Mouse (Mus musculus) olfactory bulb, adult 2 months (tissue): ENCODE data around the gene Rgmb.

Source experiments
- CTCF ChIP-seq: fragments of 200-500 bp; IDR thresholded peaks from 2 replicates; pipeline ENCODE4 v1.5.1; 2012; ENCODE audit warnings: low read depth, mild to moderate bottlenecking, low read length, moderate library complexity; ENCODE audit not compliant: insufficient read depth
- POLR2A ChIP-seq: fragments of 200-500 bp; IDR thresholded peaks from 2 replicates; pipeline ENCODE4 v1.6.1; 2012; ENCODE audit warnings: mild to moderate bottlenecking, low read depth, low read length, moderate library complexity; ENCODE audit not compliant: insufficient read depth

GRCm38 (mm10) chr17:15808468-15809374 lies 22.1 kb downstream of the Rgmb start:
- TF ChIP-seq POLR2A = no peak
- TF ChIP-seq CTCF = no peak
